Mouse (Mus musculus): ENCODE results near the gene Pkmyt1.

The Pkmyt1 gene

GRCm38 (mm10) chr17:23721886-23722285 lies 4.2 kb upstream of the Pkmyt1 start:
- DNase-seq (ENCODE audit: low spot score in 2 of 2), result no peak

GRCm38 (mm10) chr17:23722376-23723125 lies 3.6 kb upstream of the Pkmyt1 start, which contains the start of gene 1520401A03Rik:
Gene 1520401A03Rik, minus strand, starts transcription at chr17:23722783.
- no peak for DNase-seq (ENCODE audit: low spot score in 2 of 2)

- DNase-seq (ENCODE audit: low spot score in 2 of 2), result no peak
Observed at GRCm38 (mm10) chr17:23725477-23725876, 659 bp upstream of the Pkmyt1 start.

- DNase-seq (ENCODE audit: low spot score in 2 of 2), result peak; percentile 77 to 84
Observed at GRCm38 (mm10) chr17:23726758-23727142, 614 bp downstream of the Pkmyt1 start.

- DNase-seq (ENCODE audit: low spot score in 2 of 2), result no peak
Observed at GRCm38 (mm10) chr17:23730441-23730840, 4.3 kb downstream of the Pkmyt1 start.

GRCm38 (mm10) chr17:23734341-23734740 lies 8.2 kb downstream of the Pkmyt1 start:
- peak in 1 of 2 experiments; percentile 67 for DNase-seq (ENCODE audit: low spot score in 2 of 2)

GRCm38 (mm10) chr17:23737493-23738445 lies 11.6 kb downstream of the Pkmyt1 start:
- no peak for DNase-seq (ENCODE audit: low spot score in 2 of 2)

DNA sequence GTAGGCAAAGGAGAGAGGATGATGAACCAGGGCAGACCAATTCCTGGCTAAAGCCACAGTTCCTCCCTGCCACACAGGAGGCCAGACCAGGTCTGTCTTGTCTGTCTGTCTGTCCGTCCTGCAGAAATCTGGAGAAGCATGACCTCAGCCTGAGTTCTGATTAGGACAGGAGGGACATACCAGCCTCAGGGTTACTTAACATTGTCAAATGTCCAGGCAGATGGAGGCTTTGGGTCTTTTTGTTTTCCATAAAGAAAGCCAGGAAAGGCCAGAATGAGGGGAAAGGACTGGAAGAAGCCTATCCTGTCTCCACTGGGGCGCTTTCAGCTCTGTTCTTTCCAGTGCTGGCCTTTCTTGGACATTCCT lies 12.7 kb downstream of the Pkmyt1 start:
- DNase-seq (ENCODE audit: low spot score in 2 of 2), result no peak

- DNase-seq (ENCODE audit: low spot score in 2 of 2), result peak in 1 of 2 experiments; percentile 59
Observed at GRCm38 (mm10) chr17:23739202-23740135, 13.3 kb downstream of the Pkmyt1 start.

- DNase-seq (ENCODE audit: low spot score in 2 of 2), result peak; percentile 96
Observed at GRCm38 (mm10) chr17:23740136-23740584, 14.0 kb downstream of the Pkmyt1 start.

DNA sequence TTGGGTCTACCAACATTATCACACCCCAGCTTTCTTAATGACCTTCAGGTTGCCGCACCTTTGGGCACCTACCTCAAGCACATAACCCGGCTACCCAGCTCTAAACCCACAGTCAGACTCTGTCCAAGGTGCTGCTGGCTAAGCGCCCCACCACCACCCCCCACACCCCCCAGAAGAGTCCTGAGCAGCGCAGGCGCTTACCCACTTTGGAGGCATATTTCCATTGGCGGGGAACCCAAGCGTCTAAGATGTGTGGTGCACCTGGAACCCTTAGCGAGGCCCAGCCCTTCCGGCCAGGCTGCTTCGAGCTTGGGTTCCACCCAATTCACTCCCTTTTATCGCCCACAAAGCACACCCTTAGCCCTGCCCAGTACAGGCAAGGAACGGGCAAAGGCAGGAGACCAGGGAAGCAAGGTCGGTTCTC lies 14.5 kb downstream of the Pkmyt1 start, which contains the start of gene Paqr4:
Gene Paqr4 (minus strand): TSS at position 270 of the 424 bp plus-strand sequence.
- DNase-seq (ENCODE audit: low spot score in 2 of 2), result no peak

DNA sequence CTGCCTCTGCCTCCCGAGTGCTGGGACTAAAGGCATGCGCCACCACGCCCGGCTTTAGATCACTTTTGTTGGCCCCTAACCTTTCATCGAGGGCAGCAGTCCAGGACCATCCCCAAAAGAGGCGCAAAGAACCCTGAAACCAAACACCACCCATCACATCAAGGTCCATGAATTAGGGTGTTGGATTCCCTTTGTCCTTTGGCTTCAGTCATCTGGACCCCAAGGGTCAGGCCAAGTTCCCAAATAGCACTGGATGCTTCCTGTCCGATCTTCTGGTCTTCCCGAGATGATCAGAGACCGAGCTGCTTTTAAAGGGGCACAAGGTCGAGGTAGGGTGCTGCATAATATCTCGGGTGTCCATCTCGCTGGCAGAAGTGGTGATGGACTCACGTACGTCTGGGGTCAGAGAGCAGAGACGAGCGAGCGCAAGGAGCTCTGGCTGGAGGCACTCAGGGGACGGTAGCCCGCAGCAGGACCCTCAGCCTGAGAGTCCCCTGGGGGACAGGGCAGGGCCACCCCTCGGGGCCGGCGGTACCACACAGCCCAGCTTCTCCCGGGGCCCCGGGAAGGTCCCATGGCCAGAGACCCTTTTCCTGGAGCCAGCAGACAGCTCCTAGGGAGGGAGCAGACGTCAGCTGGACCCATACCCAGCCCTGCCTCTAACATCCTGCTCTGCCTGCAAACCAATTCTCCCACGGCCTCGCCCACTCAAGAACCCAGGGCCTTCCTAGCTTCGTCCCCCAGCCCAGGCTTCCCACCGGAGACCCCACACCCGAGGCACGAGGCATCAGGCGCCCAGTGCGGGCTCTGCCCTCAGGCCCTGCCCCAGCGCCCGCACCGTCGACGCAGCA lies 15.4 kb downstream of the Pkmyt1 start:
- DNase-seq (ENCODE audit: low spot score in 2 of 2), result no peak

DNA sequence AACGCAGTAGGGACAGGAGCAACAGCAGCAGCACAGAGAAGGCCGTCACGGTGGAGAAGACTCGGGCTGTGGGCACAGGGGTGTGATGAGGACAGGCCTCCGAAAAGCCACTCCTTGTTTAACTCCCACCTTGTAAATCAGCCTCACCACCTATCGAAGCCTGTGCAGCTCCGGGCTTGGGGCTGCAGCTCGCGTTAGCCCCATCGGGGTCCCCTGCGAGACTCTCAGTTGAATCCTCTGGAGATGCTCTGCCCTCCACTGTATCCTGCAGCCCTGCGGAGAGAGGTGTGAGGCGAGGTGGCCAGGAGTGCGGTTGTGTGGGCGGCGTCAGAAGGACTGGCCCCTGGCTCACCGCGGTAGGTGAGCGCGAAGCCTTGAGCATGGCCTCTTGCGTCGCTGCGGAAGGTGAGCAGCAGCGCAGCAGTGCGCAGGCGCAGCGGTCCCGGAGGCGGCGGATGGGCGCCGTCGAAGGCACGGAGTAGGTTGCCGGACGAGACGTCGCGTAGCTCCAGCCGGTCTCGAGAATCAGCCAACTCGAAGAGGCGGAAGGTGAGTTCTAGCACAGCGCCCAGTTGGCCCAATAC lies 16.2 kb downstream of the Pkmyt1 start:
- DNase-seq (ENCODE audit: low spot score in 2 of 2), result no peak

GRCm38 (mm10) chr17:23742941-23743340 lies 16.8 kb downstream of the Pkmyt1 start:
- DNase-seq (ENCODE audit: low spot score in 2 of 2), result no peak

GRCm38 (mm10) chr17:23744076-23744475 lies 17.9 kb downstream of the Pkmyt1 start:
- DNase-seq (ENCODE audit: low spot score in 2 of 2), result no peak

- DNase-seq (ENCODE audit: low spot score in 2 of 2), result no peak
Observed at GRCm38 (mm10) chr17:23744651-23745050, 18.5 kb downstream of the Pkmyt1 start.

GRCm38 (mm10) chr17:23745301-23746251 lies 19.4 kb downstream of the Pkmyt1 start, which contains the start of gene Kremen2:
Gene Kremen2, minus strand, starts transcription at chr17:23745833.
- DNase-seq (ENCODE audit: low spot score in 2 of 2), result no peak

GRCm38 (mm10) chr17:23746311-23746710 lies 20.2 kb downstream of the Pkmyt1 start:
- DNase-seq (ENCODE audit: low spot score in 2 of 2), result no peak

DNA sequence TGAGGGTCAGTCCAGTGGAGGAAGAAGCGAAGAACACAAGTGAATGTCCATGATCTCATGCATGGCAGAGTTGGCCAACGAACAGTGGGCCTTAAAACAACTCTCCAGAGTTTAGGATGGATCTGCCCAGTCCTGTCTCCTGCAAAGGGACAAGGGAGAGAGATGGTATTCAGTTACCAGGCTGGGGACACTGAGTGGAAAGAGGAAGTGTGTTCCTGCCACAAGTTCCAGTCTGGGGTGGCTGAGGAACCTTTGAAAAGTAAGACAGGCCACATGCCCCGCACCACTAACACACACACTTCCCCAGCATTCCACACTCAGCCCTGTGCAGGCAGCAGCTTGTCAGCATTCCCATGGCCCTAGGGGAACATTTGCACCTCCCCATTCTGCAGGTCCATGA lies 20.6 kb downstream of the Pkmyt1 start:
- DNase-seq (ENCODE audit: low spot score in 2 of 2), result no peak

Data from right cerebral cortex, postnatal 10 days (tissue).